Mouse (Mus musculus) midbrain, embryonic 12.5 days (tissue): ENCODE data around the gene Crim1. TPM values are rescaled to one million over a fixed set of nuclear protein-coding genes. Genes with fewer than 3 reads are reported as not detected.
A peak's percentile ranks its signal among the peaks of the same experiment; 100 is the strongest.

Source experiments
- ATAC-seq: fragments of 200-750 bp; cut with Nextera tagmentation; 2 replicates; pipeline ENCODE4 v1.8.0; 2017; ENCODE audit warnings: low read depth, moderate TSS enrichment, moderate library complexity; ENCODE audit not compliant: low FRiP score
- H3K27ac ChIP-seq: fragments of 300-500 bp; sonication (generic); replicated peaks from 2 replicates; pipeline ENCODE4 v1.5.1; 2016; ENCODE audit warnings: mild to moderate bottlenecking
- H3K27me3 ChIP-seq: fragments of 300-500 bp; sonication (generic); 2 replicates; pipeline ENCODE4 v1.6.1; 2016; ENCODE audit warnings: mild to moderate bottlenecking
- H3K36me3 ChIP-seq: fragments of 300-500 bp; sonication (generic); 2 replicates; pipeline ENCODE4 v1.6.1; 2016
- H3K4me1 ChIP-seq: fragments of 300-500 bp; sonication (generic); 2 replicates; pipeline ENCODE4 v1.6.1; 2016
- H3K4me2 ChIP-seq: fragments of 300-500 bp; sonication (generic); replicated peaks from 2 replicates; pipeline ENCODE4 v1.6.1; 2016; ENCODE audit warnings: mild to moderate bottlenecking, moderate library complexity
- H3K4me3 ChIP-seq: fragments of 300-500 bp; sonication (generic); 2 replicates; pipeline ENCODE4 v1.5.1; 2016; ENCODE audit warnings: mild to moderate bottlenecking
- H3K9ac ChIP-seq: fragments of 300-500 bp; sonication (generic); replicated peaks from 2 replicates; pipeline ENCODE4 v1.6.1; 2016; ENCODE audit warnings: mild to moderate bottlenecking, moderate library complexity
- H3K9me3 ChIP-seq: fragments of 300-500 bp; sonication (generic); 2 replicates; pipeline ENCODE4 v1.6.1; 2016; ENCODE audit warnings: mild to moderate bottlenecking
- WGBS: fragments of 180-500 bp; shearing (Covaris S2); methylation state at CpG from one replicate; pipeline ENCODE4 v1.1.7; 2016; 5-methylcytosine and 5-hydroxymethylcytosine counted together
- polyA plus RNA-seq: library from polyadenylated mRNA; unstranded; fragments of >200 nt; fragmentation: Nextera tagmentation; extraction: Ambion mirVana; gene quantifications from 2 replicates; pipeline ENCODE4 v1.2.1, GENCODE M21; 2016

Crim1 gene
- polyA plus RNA-seq, 1 experiment from 2014 or later: 6.2 TPM

DNA sequence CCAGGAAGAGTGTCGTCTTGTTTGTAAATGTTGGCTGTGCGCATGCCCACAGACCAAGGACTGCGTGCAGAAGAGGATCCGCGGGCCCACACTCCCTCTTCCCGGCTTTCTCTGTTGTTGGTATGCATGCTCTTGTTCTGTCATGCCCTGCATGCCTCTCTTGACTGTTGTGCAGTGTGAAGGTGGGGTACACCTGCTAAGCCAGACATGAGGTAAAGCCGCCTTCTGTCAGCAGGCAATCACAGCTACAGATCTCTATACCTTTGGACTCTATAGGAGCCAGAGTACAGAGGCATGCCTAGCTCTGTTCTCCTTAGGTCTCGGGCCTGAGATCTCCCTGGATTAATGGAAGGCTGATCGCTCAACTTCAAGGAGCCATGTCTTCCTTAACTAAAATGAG is 55.7 kb downstream of the Crim1 start:
- Histone ChIP-seq H3K4me3 (no peak overlapping the region), H3K27me3 (no peaks in the 10 kb centered on the region), H3K4me2 (no peak overlapping the region), H3K4me1 (peaks cover 4% of the 10 kb centered on the region; the same call in 1 of the 2 replicates), H3K36me3 (no peaks in the 10 kb centered on the region), H3K9me3 (no peaks in the 10 kb centered on the region), H3K9ac (no peak overlapping the region), H3K27ac (no peak overlapping the region)
- ATAC-seq: no peak; the same call in 1 of the 2 replicates
- whole genome bisulfite sequencing: 94% methylated on average over 9 of the region's 9 CpGs

DNA sequence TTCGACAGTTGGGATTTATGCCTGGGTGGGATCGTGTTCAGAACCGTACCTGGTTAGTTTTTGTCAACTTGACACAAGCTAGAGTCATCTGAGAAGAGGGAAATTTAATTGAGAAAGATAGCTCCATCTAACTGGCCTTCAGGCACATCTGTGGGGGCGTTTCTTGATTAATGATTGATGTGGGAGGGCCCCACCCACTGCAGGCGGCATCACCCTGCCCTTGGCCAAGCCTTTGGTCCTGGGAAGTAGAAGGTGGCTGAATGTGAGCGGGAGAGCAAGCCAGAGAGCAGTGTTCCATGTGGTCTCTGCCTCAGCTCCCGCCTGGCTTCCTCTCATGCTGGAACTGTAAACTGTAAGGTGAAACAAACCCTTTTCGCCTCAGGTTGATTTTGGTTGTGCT is 56.5 kb downstream of the Crim1 start:
- Histone ChIP-seq H3K9ac (no peak overlapping the region), H3K27me3 (no peaks in the 10 kb centered on the region), H3K27ac (no peak overlapping the region), H3K4me3 (no peak overlapping the region), H3K9me3 (no peaks in the 10 kb centered on the region), H3K4me1 (peaks cover 4% of the 10 kb centered on the region; the same call in 1 of the 2 replicates), H3K4me2 (no peak overlapping the region), H3K36me3 (no peaks in the 10 kb centered on the region)
- WGBS: 91% methylated on average over 8 of the region's 8 CpGs
- no peak for ATAC-seq

DNA sequence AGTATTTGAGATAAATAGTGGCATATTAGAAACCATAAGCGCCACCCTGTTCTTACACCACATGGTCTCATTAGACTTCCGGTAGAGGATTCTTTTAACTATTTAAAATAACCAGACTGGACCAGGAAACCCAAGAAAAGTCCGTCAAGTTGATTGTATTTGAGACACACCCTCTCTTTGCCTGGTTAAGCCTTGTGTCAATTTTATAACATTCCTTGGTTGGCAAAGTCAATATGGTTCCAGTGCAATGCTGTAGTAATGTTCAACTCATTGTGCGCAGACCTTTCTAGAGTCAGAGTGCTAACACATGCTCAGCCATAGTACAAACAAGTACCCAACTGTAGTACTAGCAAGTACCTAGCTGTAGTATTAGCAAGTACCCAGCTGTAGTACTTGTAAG is 61.6 kb downstream of the Crim1 start:
- no peaks in the 10 kb centered on the region for H3K27me3 ChIP-seq
- H3K36me3 ChIP-seq: no peaks in the 10 kb centered on the region
- no peak overlapping the region for H3K9ac ChIP-seq
- H3K27ac ChIP-seq: no peak overlapping the region
- no peak overlapping the region for H3K4me3 ChIP-seq
- WGBS: 92% methylated on average over 4 of the region's 4 CpGs
- no peaks in the 10 kb centered on the region for H3K4me1 ChIP-seq
- ATAC-seq: no peak
- H3K9me3 ChIP-seq: no peaks in the 10 kb centered on the region
- H3K4me2 ChIP-seq: no peak overlapping the region

DNA sequence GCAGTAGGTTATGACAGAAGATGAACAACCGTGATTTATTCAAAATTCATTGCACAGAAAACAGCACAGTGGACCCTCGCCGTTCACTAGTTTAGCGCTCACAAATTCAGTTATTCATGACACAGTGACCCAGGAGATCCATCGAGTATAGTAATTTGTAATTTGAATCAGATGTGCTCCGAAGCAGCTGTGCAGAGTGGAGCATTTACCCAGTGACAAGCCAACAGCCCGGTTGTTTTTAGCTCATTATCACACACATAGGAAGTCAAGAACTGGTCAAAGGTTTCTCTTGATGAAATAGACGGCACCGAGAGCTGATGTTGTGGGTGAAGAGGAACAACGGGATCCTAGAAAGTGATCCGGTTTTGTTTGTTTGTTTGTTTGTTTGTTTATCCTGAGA is 64.1 kb downstream of the Crim1 start:
- Histone ChIP-seq H3K27ac (no peak overlapping the region), H3K9ac (no peak overlapping the region), H3K4me3 (no peak overlapping the region), H3K36me3 (no peaks in the 10 kb centered on the region), H3K4me1 (no peaks in the 10 kb centered on the region; the same call in 1 of the 2 replicates), H3K27me3 (no peaks in the 10 kb centered on the region), H3K9me3 (no peaks in the 10 kb centered on the region), H3K4me2 (no peak overlapping the region)
- peak; percentile 44 for ATAC-seq
- 63% methylated on average over 11 of the region's 11 CpGs for WGBS

DNA sequence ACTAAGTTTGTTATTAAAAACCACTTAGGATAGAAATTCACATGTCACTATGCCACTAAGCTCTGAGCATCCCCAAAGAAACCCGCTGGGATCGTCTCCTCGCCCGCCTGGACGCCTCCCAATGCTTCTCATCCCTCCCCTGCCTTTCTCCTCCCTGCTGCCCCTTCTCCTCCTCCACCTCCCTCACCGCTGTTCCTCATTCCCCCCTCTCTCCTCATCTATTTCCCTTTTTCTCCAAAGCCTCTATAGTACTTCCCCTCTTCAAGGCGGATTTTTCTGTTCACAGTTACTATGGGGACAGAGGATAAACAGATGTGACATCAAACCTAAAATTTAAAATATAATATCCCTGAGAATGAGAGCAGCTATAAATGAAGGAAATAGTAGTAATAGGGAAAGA is 65.1 kb downstream of the Crim1 start:
- H3K4me2 ChIP-seq: no peak overlapping the region
- 77% methylated on average over 7 of the region's 7 CpGs for WGBS
- no peaks in the 10 kb centered on the region for H3K27me3 ChIP-seq
- no peak overlapping the region for H3K4me3 ChIP-seq
- ATAC-seq: no peak
- no peak overlapping the region for H3K9ac ChIP-seq
- H3K27ac ChIP-seq: no peak overlapping the region
- H3K9me3 ChIP-seq: no peaks in the 10 kb centered on the region
- no peaks in the 10 kb centered on the region; the same call in 1 of the 2 replicates for H3K4me1 ChIP-seq
- H3K36me3 ChIP-seq: no peaks in the 10 kb centered on the region

DNA sequence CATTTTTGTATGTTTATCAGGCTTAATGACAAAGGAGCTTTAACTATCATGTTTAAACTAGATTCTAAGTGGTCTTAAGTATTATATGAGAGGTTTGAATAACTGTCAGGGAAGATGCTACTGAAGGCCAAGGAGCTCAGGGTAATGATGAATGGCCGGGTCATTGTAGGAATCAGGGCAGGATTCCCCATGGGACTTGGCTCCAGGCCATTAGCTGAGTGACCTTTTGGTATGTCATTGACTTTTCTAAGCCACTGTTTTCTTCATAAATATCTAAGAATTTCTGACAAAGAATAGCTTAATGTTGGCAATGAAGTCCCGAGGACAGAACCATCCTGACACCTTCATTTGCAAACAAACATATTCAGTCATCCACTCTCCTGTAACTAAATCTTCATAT is 66.2 kb downstream of the Crim1 start:
- no peak for ATAC-seq
- H3K4me1 ChIP-seq: no peaks in the 10 kb centered on the region; the same call in 1 of the 2 replicates
- H3K27me3 ChIP-seq: no peaks in the 10 kb centered on the region
- H3K9ac ChIP-seq: no peak overlapping the region
- H3K4me3 ChIP-seq: no peak overlapping the region
- WGBS: 86% methylated on average over 2 of the region's 2 CpGs
- H3K9me3 ChIP-seq: no peaks in the 10 kb centered on the region
- H3K36me3 ChIP-seq: no peaks in the 10 kb centered on the region
- no peak overlapping the region for H3K27ac ChIP-seq
- H3K4me2 ChIP-seq: no peak overlapping the region

DNA sequence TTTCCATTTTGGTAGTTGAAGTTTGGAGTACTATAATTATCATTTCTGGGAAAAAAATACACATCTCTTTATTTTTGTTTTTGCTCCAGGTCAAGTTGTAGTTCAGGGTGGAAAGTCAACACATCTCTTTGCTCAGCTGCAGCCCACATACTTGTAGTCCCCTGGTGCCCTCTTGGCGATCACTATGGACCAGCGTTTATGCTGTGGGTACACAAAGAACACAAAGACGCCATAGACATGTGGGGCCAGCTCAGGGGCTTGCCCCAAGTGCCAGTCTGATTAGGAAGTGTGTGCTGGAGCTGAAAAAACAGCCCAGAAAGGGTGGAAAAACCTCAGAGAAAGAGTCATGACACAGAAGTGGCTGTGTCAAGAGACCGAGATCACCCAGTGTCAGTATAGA is 68.5 kb downstream of the Crim1 start:
- Histone ChIP-seq H3K27me3 (no peaks in the 10 kb centered on the region), H3K9ac (no peak overlapping the region), H3K4me3 (no peak overlapping the region), H3K4me1 (peaks cover 17% of the 10 kb centered on the region), H3K27ac (no peak overlapping the region), H3K9me3 (no peaks in the 10 kb centered on the region), H3K4me2 (no peak overlapping the region), H3K36me3 (no peaks in the 10 kb centered on the region)
- no peak for ATAC-seq
- 74% methylated on average over 4 of the region's 4 CpGs for WGBS

DNA sequence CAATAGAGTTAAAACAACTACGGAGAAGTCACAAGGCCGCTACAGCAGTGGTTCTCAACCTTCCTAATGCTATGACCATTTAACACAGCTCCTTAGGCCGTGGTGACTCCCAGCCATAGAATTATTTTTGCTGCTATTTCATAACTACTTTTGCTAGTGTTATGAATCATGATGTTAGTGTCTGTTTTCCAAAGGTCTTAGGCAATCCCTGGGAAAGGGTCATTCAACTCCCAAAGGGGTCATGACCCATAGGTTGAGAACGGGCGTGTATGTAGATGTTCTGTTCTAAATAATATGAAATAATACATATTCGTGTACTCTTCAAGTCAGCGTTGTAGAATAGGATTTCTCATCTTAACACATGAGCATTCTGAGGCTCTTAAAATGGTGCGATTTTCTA is 69.3 kb downstream of the Crim1 start:
- H3K9ac ChIP-seq: no peak overlapping the region
- H3K4me2 ChIP-seq: no peak overlapping the region
- ATAC-seq: no peak
- no peaks in the 10 kb centered on the region for H3K27me3 ChIP-seq
- H3K4me1 ChIP-seq: peaks cover 21% of the 10 kb centered on the region
- WGBS: 95% methylated on average over 8 of the region's 8 CpGs
- H3K27ac ChIP-seq: no peak overlapping the region
- H3K36me3 ChIP-seq: no peaks in the 10 kb centered on the region
- H3K4me3 ChIP-seq: no peak overlapping the region
- no peaks in the 10 kb centered on the region for H3K9me3 ChIP-seq

DNA sequence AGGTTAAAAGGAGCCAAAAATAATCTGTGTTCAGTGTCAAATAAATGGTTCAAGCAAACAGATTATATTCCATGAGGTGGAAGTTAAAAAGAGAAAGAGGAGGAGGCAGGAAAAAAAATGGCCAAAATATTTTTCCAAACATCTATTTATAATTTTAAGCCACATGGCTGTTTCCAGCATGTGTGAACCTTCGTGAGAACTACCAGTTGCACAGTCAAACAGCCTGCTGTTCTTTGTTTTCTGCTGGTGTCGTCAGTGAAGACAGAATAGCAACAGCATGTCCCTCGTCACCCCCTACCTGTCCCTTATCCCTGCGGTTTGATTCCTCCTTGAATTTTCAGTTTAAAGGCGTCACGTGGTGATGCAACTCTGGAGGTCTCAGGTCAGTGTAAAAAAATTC is 70.0 kb downstream of the Crim1 start:
- no peak overlapping the region for H3K4me3 ChIP-seq
- peaks cover 25% of the 10 kb centered on the region for H3K4me1 ChIP-seq
- 86% methylated on average over 6 of the region's 6 CpGs for WGBS
- H3K27ac ChIP-seq: no peak overlapping the region
- H3K4me2 ChIP-seq: no peak overlapping the region
- H3K9me3 ChIP-seq: no peaks in the 10 kb centered on the region
- H3K9ac ChIP-seq: no peak overlapping the region
- no peak for ATAC-seq
- no peaks in the 10 kb centered on the region for H3K27me3 ChIP-seq
- no peaks in the 10 kb centered on the region for H3K36me3 ChIP-seq

DNA sequence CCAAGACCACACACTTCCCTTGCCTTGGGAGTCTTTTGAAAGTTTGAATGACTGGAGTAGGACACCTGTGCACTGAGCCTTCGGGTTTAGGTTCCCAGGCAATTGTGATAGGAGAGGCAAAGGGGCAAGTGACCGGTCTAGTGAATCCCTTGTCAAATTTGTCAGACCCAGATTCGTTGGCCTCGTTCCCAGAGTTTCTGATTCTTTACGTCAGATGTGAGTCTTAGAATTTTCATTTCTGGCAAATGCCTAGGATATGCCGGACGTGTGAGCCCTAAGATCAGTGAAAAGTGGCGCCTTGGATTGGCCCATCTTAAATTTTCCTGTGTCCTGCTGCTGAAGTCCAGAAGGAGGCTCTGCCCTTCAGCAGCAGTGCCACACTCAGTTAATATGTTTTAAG is 71.7 kb downstream of the Crim1 start:
- H3K9me3 ChIP-seq: no peaks in the 10 kb centered on the region

DNA sequence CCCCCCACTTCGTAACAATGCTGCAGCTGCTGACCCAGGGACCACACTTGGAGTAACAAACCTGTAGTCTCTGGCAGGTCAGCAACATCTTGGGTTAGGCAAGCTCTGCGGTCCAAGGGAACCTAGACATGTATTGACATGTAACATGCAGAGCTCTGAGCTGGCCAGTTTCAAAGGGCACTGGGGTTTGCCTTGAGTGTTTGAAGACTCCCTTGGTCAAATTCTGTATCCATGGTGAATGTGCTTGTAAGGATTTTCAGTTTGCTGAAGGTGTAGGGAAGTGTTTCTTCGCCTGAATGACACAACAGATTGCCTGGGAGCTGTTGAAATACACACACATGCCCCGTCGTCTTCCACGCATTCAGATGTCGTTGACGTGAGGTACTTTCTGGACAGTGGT is 72.1 kb downstream of the Crim1 start:
- 79% methylated on average over 8 of the region's 8 CpGs for WGBS
- Histone ChIP-seq H3K4me3 (no peak overlapping the region), H3K4me2 (no peak overlapping the region), H3K9me3 (no peaks in the 10 kb centered on the region), H3K9ac (no peak overlapping the region), H3K36me3 (no peaks in the 10 kb centered on the region), H3K27ac (no peak overlapping the region), H3K27me3 (no peaks in the 10 kb centered on the region), H3K4me1 (peaks cover 31% of the 10 kb centered on the region)
- no peak for ATAC-seq

More for the DNA sequence above, 71.7 kb downstream of the Crim1 start:
- ATAC-seq: no peak
- Histone ChIP-seq H3K4me2 (no peak overlapping the region), H3K4me1 (peaks cover 31% of the 10 kb centered on the region), H3K27me3 (no peaks in the 10 kb centered on the region), H3K4me3 (no peak overlapping the region), H3K36me3 (no peaks in the 10 kb centered on the region), H3K9ac (no peak overlapping the region), H3K27ac (no peak overlapping the region)
- 92% methylated on average over 8 of the region's 8 CpGs for WGBS

DNA sequence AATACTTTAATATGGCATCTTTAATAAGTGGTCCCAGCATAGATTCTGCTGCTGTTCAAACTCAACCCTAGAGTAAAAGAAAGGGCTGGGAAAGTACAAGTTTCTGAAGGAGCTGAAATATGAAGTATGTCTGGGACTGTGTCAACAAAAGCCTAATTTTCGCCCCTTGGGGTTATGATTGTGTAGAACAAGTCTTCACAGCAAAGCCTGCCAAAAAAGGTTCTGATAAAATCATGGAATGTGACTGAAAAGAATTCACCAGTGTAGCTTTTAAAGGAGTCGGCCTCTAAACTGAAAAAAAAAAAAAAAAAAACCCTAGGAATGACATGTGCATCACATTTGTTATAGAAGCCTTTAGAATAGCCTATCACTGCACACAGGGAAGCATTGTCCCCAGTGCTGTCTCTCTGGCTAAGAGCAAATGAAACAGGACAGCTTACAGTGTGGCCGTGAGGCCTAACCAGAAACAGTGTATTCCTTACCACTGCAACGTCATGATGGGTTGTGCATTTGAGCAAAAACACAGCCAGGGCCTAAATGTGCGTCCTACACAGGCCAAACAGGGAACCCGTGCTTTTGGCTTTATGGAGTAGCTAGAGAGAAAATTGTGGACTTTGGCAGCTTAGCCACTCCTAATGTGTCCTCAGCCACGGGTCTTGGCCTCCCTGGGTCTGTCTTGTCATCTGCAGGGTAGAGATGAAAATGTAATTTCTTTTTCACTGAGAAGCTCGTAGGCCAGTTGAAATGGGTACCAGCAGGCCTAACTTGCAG is 72.8 kb downstream of the Crim1 start:
- Histone ChIP-seq H3K9me3 (no peaks in the 10 kb centered on the region), H3K4me2 (no peak overlapping the region), H3K9ac (no peak overlapping the region), H3K4me3 (no peak overlapping the region), H3K4me1 (peaks cover 31% of the 10 kb centered on the region), H3K36me3 (no peaks in the 10 kb centered on the region), H3K27me3 (no peaks in the 10 kb centered on the region), H3K27ac (0 out of 2 replicates have a peak overlapping the region, but pooled peaks have one; percentile 30)
- ATAC-seq: peak; percentile 61; the same call in 1 of the 2 replicates
- 73% methylated on average over 8 of the region's 8 CpGs for WGBS

DNA sequence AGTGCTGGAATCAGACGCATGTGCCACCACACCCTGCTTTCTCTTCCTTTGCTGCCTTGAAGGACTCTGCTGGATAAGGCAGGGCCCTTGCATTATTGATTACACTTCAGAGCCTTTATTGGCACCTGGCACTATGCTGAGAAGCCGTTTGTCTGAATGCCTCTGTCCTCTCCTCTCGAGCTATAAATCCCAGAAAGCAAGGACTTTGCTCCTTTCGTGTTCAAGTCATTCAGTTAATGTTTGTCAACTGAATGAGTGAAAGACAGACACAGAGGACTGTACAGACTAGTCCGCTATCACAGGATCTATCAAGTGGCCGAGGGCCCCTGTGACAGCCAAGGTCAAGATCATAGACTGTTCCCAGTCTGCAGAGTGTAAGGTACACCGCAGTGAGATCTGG is 73.8 kb downstream of the Crim1 start:
- 82% methylated on average over 7 of the region's 7 CpGs for WGBS
- no peak overlapping the region for H3K27ac ChIP-seq
- no peak overlapping the region for H3K4me3 ChIP-seq

More for the DNA sequence above, 73.8 kb downstream of the Crim1 start:
- Histone ChIP-seq H3K27me3 (no peaks in the 10 kb centered on the region), H3K9ac (no peak overlapping the region), H3K4me2 (no peak overlapping the region), H3K36me3 (no peaks in the 10 kb centered on the region), H3K9me3 (no peaks in the 10 kb centered on the region), H3K4me1 (peaks cover 31% of the 10 kb centered on the region)
- no peak for ATAC-seq
